In the genomic region with DNA sequence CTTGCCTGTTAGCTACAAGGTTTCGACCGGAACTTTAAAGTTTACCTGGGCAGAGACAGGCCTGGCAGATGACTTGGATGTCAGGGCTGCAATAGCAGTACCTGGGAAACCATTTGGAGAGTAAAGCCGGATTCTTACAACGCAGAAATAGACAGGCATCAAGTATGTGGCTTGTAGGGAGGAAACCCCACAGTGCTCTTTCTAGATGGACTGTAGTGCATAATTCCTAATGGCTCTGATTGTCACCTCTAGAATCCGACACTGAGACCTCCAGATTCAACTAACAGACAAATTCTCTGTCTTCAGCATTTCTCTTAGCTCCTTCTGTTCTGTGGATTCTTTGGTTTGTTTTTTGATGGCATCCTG, we compare ENCODE assay signal across 7 mouse cellular contexts. TPM values are rescaled to one million over a fixed set of nuclear protein-coding genes. Genes with fewer than 3 reads are reported as not detected.
DNase-seq lines count a peak whose midpoint lies in the region; ATAC-seq and TF ChIP-seq lines count a peak whose summit lies in the region.

No protein-coding gene starts in this region.

- H3K9me3 ChIP-seq in lung, embryonic 16.5 days (ENCODE audit: control insufficient read depth, low read length), result no peaks in the 10 kb centered on the region
- H3K9me3 ChIP-seq in forebrain, embryonic 14.5 days (replicated peaks; ENCODE audit: control insufficient read depth, low read length), result no peaks in the 10 kb centered on the region
- no peaks in the 10 kb centered on the region for H3K9me3 ChIP-seq in limb, embryonic 14.5 days (ENCODE audit: control insufficient read depth, low read length)
- no peaks in the 10 kb centered on the region for H3K9me3 ChIP-seq in stomach, embryonic 14.5 days (ENCODE audit: control insufficient read depth, low read depth, low read length)

- peaks cover 2% of the 10 kb centered on the region; the same call in 1 of the 2 replicates for H3K36me3 ChIP-seq in lung, embryonic 16.5 days (ENCODE audit: control insufficient read depth, insufficient read depth, low read length)
- H3K36me3 ChIP-seq in forebrain, embryonic 14.5 days (ENCODE audit: control insufficient read depth, insufficient read depth, low read length), result peaks cover 18% of the 10 kb centered on the region
- peaks cover 18% of the 10 kb centered on the region for H3K36me3 ChIP-seq in limb, embryonic 14.5 days (ENCODE audit: control insufficient read depth, insufficient read depth, low read length)
- no peaks in the 10 kb centered on the region; the same call in 1 of the 2 replicates for H3K36me3 ChIP-seq in stomach, embryonic 14.5 days (ENCODE audit: control insufficient read depth, insufficient read depth, low read length)

- DNase-seq in lung, postnatal 4 days, result no peak
- no peak for DNase-seq in forebrain, embryonic 14.5 days (ENCODE audit: low spot score)
- DNase-seq in limb, embryonic 14.5 days (ENCODE audit: low spot score), result no peak
- DNase-seq in T-cell, adult 2 months (ENCODE audit: low spot score), result no peak
- DNase-seq in cerebellum, postnatal 14 days, result no peak

- H3K4me1 ChIP-seq in lung, embryonic 16.5 days (replicated peaks; ENCODE audit: control insufficient read depth, insufficient read depth, low read length), result peaks cover 6% of the 10 kb centered on the region; the same call in 1 of the 2 replicates
- peaks cover 12% of the 10 kb centered on the region for H3K4me1 ChIP-seq in forebrain, embryonic 14.5 days (ENCODE audit: control insufficient read depth, insufficient read depth, low read length)
- 0 out of 2 replicates have a peak, but pooled peaks cover 3% of the 10 kb centered on the region for H3K4me1 ChIP-seq in limb, embryonic 14.5 days (ENCODE audit: control insufficient read depth, insufficient read depth, low read length)
- no peaks in the 10 kb centered on the region for H3K4me1 ChIP-seq in stomach, embryonic 14.5 days (ENCODE audit: control insufficient read depth, insufficient read depth, low read length)

- peak overlapping the region; percentile 90 for H3K4me2 ChIP-seq in lung, embryonic 16.5 days (ENCODE audit: low read depth, low read length)
- peak overlapping the region; percentile 73 for H3K4me2 ChIP-seq in forebrain, embryonic 14.5 days (ENCODE audit: low read length)
- H3K4me2 ChIP-seq in limb, embryonic 14.5 days (replicated peaks; ENCODE audit: low read depth, low read length, severe bottlenecking), result peak overlapping the region; percentile 75
- peak overlapping the region; percentile 77 for H3K4me2 ChIP-seq in stomach, embryonic 14.5 days (replicated peaks; ENCODE audit: low read depth, low read length)

- TF ChIP-seq POLR2A in limb, embryonic 14.5 days (IDR thresholded peaks at IDR 0.05; ENCODE audit: borderline replicate concordance, extremely low read depth, insufficient read depth, insufficient read length), result no peak

- ATAC-seq in lung, embryonic 16.5 days (ENCODE audit: low read depth), result no peak
- ATAC-seq in forebrain, embryonic 14.5 days, result peak; percentile 56
- ATAC-seq in limb, embryonic 14.5 days (ENCODE audit: low FRiP score, low read depth), result 0 out of 2 replicates have a peak, but pooled peaks have one; percentile 4
- ATAC-seq in stomach, embryonic 14.5 days (ENCODE audit: insufficient number of reproducible peaks, insufficient read depth, low FRiP score, low read depth), result no peak

- WGBS in lung, embryonic 16.5 days, result 16% methylated on average over 5 of the region's 5 CpGs
- WGBS in forebrain, embryonic 14.5 days, result 7% methylated on average over 5 of the region's 5 CpGs
- WGBS in limb, embryonic 14.5 days, result 10% methylated on average over 5 of the region's 5 CpGs
- WGBS in stomach, embryonic 14.5 days, result 16% methylated on average over 5 of the region's 5 CpGs

- peak overlapping the region; percentile 63 for H3K4me3 ChIP-seq in lung, embryonic 16.5 days (ENCODE audit: low read length)
- H3K4me3 ChIP-seq in forebrain, embryonic 14.5 days (ENCODE audit: low read depth, low read length), result peak overlapping the region; percentile 78
- peak overlapping the region; percentile 86 for H3K4me3 ChIP-seq in limb, embryonic 14.5 days (replicated peaks; ENCODE audit: low read length)
- peak overlapping the region; percentile 75 for H3K4me3 ChIP-seq in stomach, embryonic 14.5 days (ENCODE audit: low read depth, low read length)

- no peak overlapping the region for H3K27ac ChIP-seq in lung, embryonic 16.5 days (ENCODE audit: low read length)
- H3K27ac ChIP-seq in forebrain, embryonic 14.5 days (ENCODE audit: low read depth, low read length), result peak overlapping the region; percentile 52; the same call in 1 of the 2 replicates
- no peak overlapping the region for H3K27ac ChIP-seq in limb, embryonic 14.5 days (replicated peaks; ENCODE audit: low read depth, low read length)
- H3K27ac ChIP-seq in stomach, embryonic 14.5 days (ENCODE audit: low read length), result no peak overlapping the region

- no peaks in the 10 kb centered on the region for H3K27me3 ChIP-seq in lung, embryonic 16.5 days (ENCODE audit: control insufficient read depth, insufficient read depth, low read depth, low read length)
- H3K27me3 ChIP-seq in forebrain, embryonic 14.5 days (replicated peaks; ENCODE audit: control insufficient read depth, insufficient read depth, low read length), result no peaks in the 10 kb centered on the region
- H3K27me3 ChIP-seq in limb, embryonic 14.5 days (ENCODE audit: control insufficient read depth, insufficient read depth, low read length), result no peaks in the 10 kb centered on the region
- H3K27me3 ChIP-seq in stomach, embryonic 14.5 days (ENCODE audit: control insufficient read depth, insufficient read depth, low read length), result no peaks in the 10 kb centered on the region

- H3K9ac ChIP-seq in lung, embryonic 16.5 days (ENCODE audit: low read length), result no peak overlapping the region
- H3K9ac ChIP-seq in forebrain, embryonic 14.5 days (ENCODE audit: low read length), result peak overlapping the region; percentile 83
- no peak overlapping the region; the same call in 1 of the 2 replicates for H3K9ac ChIP-seq in limb, embryonic 14.5 days (ENCODE audit: low read depth, low read length, severe bottlenecking)
- no peak overlapping the region for H3K9ac ChIP-seq in stomach, embryonic 14.5 days (replicated peaks; ENCODE audit: low read depth, low read length)

RNA-seq across cellular contexts. Expression of gene Zfp287, which starts 0.3 kb away (rescaled TPM):
- 5.4 and 5.8 TPM in 2 replicates for polyA plus RNA-seq in lung, embryonic 16.5 days (2015; fragmentation: Nextera tagmentation; extraction: Ambion mirVana)
- 15.3 and 20.8 TPM in 2 replicates for polyA plus RNA-seq in forebrain, embryonic 14.5 days (2014; fragmentation: Nextera tagmentation; extraction: Ambion mirVana)
- 7.7 and 8.9 TPM in 2 replicates for polyA plus RNA-seq in limb, embryonic 14.5 days (2012; rRNA removed)
- 9.2 and 10.7 TPM in 2 replicates for polyA plus RNA-seq in limb, embryonic 14.5 days (2014; fragmentation: Nextera tagmentation; extraction: Ambion mirVana)
- polyA plus RNA-seq in stomach, embryonic 14.5 days (2014; fragmentation: Nextera tagmentation; extraction: Ambion mirVana), result 10.1 and 10.9 TPM in 2 replicates

RNA-seq across cellular contexts. Expression of gene Gm10428, which starts 20.9 kb away (rescaled TPM):
- polyA plus RNA-seq in lung, embryonic 16.5 days (2015; fragmentation: Nextera tagmentation; extraction: Ambion mirVana), result not detected in 2 replicates
- polyA plus RNA-seq in forebrain, embryonic 14.5 days (2014; fragmentation: Nextera tagmentation; extraction: Ambion mirVana), result not detected in 2 replicates
- polyA plus RNA-seq in limb, embryonic 14.5 days (2012; rRNA removed), result not detected in 2 replicates
- polyA plus RNA-seq in limb, embryonic 14.5 days (2014; fragmentation: Nextera tagmentation; extraction: Ambion mirVana), result not detected in 2 replicates
- not detected in 2 replicates for polyA plus RNA-seq in stomach, embryonic 14.5 days (2014; fragmentation: Nextera tagmentation; extraction: Ambion mirVana)

RNA-seq across cellular contexts. Expression of gene Zfp286, which starts 57.3 kb away (rescaled TPM):
- polyA plus RNA-seq in lung, embryonic 16.5 days (2015; fragmentation: Nextera tagmentation; extraction: Ambion mirVana), result 14.8 and 14.9 TPM in 2 replicates
- 33.6 and 37.5 TPM in 2 replicates for polyA plus RNA-seq in forebrain, embryonic 14.5 days (2014; fragmentation: Nextera tagmentation; extraction: Ambion mirVana)
- 14.0 and 17.0 TPM in 2 replicates for polyA plus RNA-seq in limb, embryonic 14.5 days (2012; rRNA removed)
- polyA plus RNA-seq in limb, embryonic 14.5 days (2014; fragmentation: Nextera tagmentation; extraction: Ambion mirVana), result 22.2 and 31.9 TPM in 2 replicates
- polyA plus RNA-seq in stomach, embryonic 14.5 days (2014; fragmentation: Nextera tagmentation; extraction: Ambion mirVana), result 23.2 and 24.9 TPM in 2 replicates

Comparison
In these comparisons a context has a peak if more than half of its experiments do, and no peak if none do; other contexts are left out.
1. ATAC-seq: peak in forebrain, embryonic 14.5 days (single experiment) and limb, embryonic 14.5 days (single experiment); none in lung, embryonic 16.5 days (single experiment) and stomach, embryonic 14.5 days (single experiment).
2. Peak in every context shown above with its lines, with median percentiles within 50 percentile points of each other: H3K4me2 ChIP-seq and H3K4me3 ChIP-seq.